Mouse (Mus musculus): Measurements from ENCODE around the gene Gad2. TPM values are rescaled to one million over a fixed set of nuclear protein-coding genes. Genes with fewer than 3 reads are reported as not detected.

Gad2 gene
- polyA plus RNA-seq, 1 experiment from 2014 or later, result 15.1 TPM

- under 1% methylated on average over 6 of the region's 6 CpGs for WGBS
- Histone ChIP-seq H3K4me3 (ENCODE audit: low read depth, low read length) (no peak overlapping the region), H3K4me1 (ENCODE audit: control insufficient read depth, insufficient read depth, low read length) (peaks cover 20% of the 10 kb centered on the region), H3K4me2 (no peak overlapping the region), H3K9ac (ENCODE audit: low read length) (no peak overlapping the region), H3K36me3 (ENCODE audit: control insufficient read depth, insufficient read depth, low read length) (no peaks in the 10 kb centered on the region), H3K27me3 (ENCODE audit: control insufficient read depth, insufficient read depth, low read length) (peaks cover 68% of the 10 kb centered on the region), H3K9me3 (ENCODE audit: control insufficient read depth, low read length) (no peaks in the 10 kb centered on the region), H3K27ac (ENCODE audit: low read depth, low read length) (no peak overlapping the region)
- ATAC-seq (ENCODE audit: low FRiP score), result no peak
- DNase-seq (ENCODE audit: low spot score, missing footprints), result peak; percentile 90
Observed at GRCm38 (mm10) chr2:22620030-22620429, 2.0 kb upstream of the Gad2 start.

GRCm38 (mm10) chr2:22620534-22620933 is 1.5 kb upstream of the Gad2 start:
- ATAC-seq (ENCODE audit: low FRiP score) (no peak), DNase-seq (ENCODE audit: low spot score, missing footprints) (peak; percentile 90)
- no peak overlapping the region for H3K9ac ChIP-seq (ENCODE audit: low read length)
- H3K4me2 ChIP-seq, result no peak overlapping the region
- H3K4me3 ChIP-seq (ENCODE audit: low read depth, low read length), result no peak overlapping the region
- H3K27me3 ChIP-seq (ENCODE audit: control insufficient read depth, insufficient read depth, low read length), result peaks cover 73% of the 10 kb centered on the region
- H3K4me1 ChIP-seq (ENCODE audit: control insufficient read depth, insufficient read depth, low read length), result peaks cover 20% of the 10 kb centered on the region
- H3K36me3 ChIP-seq (ENCODE audit: control insufficient read depth, insufficient read depth, low read length), result no peaks in the 10 kb centered on the region
- no peak overlapping the region for H3K27ac ChIP-seq (ENCODE audit: low read depth, low read length)
- WGBS, result 2% methylated on average over 7 of the region's 7 CpGs
- H3K9me3 ChIP-seq (ENCODE audit: control insufficient read depth, low read length), result no peaks in the 10 kb centered on the region

DNA sequence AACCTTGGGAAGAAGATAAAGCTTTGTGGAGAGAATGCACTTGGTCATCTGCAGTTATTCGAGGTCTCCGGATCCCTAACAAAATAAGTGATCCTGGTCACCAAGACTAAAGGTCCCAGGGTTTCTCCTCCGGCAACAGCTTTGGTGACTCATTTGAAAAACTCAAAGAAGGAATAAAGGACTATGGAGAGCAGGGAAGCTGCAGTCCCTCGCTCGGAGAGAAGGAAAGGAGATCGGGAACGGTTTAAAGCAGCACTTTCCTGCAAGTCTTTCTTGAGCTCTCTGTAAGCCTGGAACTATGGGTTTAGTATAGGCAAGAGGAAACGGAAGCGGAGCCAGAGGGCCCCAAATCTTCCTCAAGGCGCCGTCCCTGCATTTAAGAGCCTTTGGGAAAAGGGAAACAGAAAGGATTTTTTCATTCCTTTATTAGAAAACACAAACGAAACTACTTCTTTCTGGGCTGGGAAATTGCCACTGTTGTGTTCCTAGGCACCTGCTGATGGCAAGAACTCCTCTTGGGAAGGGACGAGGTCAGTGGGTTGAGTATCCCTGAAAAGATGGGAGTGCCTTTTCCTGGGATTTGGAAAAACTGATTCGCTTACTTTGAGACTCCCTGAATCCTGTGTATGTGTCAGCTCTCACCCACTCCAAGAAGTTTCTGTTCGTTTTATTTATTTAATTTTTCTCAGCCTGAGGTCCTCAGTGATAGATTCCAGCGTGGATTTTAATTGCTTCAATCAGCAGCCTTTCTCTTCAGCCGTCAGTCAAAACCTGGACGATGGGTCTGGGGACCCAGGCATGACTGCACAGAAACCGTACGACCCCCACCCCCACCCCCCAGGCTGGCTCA is 802 bp upstream of the Gad2 start:
- peak overlapping the region; percentile 66 for H3K4me2 ChIP-seq
- H3K4me3 ChIP-seq (ENCODE audit: low read depth, low read length), result peak overlapping the region; percentile 40
- H3K36me3 ChIP-seq (ENCODE audit: control insufficient read depth, insufficient read depth, low read length), result no peaks in the 10 kb centered on the region
- peak overlapping the region; percentile 59; the same call in 1 of the 2 replicates for H3K9ac ChIP-seq (ENCODE audit: low read length)
- DNase-seq (ENCODE audit: low spot score, missing footprints) (peak; percentile 94), ATAC-seq (ENCODE audit: low FRiP score) (0 out of 2 replicates have a peak, but pooled peaks have one; percentile 0)
- peaks cover 78% of the 10 kb centered on the region for H3K27me3 ChIP-seq (ENCODE audit: control insufficient read depth, insufficient read depth, low read length)
- peaks cover 20% of the 10 kb centered on the region for H3K4me1 ChIP-seq (ENCODE audit: control insufficient read depth, insufficient read depth, low read length)
- 2% methylated on average over 20 of the region's 20 CpGs for WGBS
- H3K9me3 ChIP-seq (ENCODE audit: control insufficient read depth, low read length), result no peaks in the 10 kb centered on the region
- H3K27ac ChIP-seq (ENCODE audit: low read depth, low read length), result peak overlapping the region; percentile 14; the same call in 1 of the 2 replicates

GRCm38 (mm10) chr2:22623111-22624070 is 1.4 kb downstream of the Gad2 start:
- H3K4me3 ChIP-seq (ENCODE audit: low read depth, low read length), result peak overlapping the region; percentile 40
- WGBS, result under 1% methylated on average over 60 of the region's 60 CpGs
- peaks cover 90% of the 10 kb centered on the region for H3K27me3 ChIP-seq (ENCODE audit: control insufficient read depth, insufficient read depth, low read length)
- peak overlapping the region; percentile 59 for H3K9ac ChIP-seq (ENCODE audit: low read length)
- no peaks in the 10 kb centered on the region for H3K9me3 ChIP-seq (ENCODE audit: control insufficient read depth, low read length)
- ATAC-seq (ENCODE audit: low FRiP score) (no peak), DNase-seq (ENCODE audit: low spot score, missing footprints) (peak; percentile 96)
- no peaks in the 10 kb centered on the region for H3K36me3 ChIP-seq (ENCODE audit: control insufficient read depth, insufficient read depth, low read length)
- H3K27ac ChIP-seq (ENCODE audit: low read depth, low read length), result peak overlapping the region; percentile 51
- peaks cover 20% of the 10 kb centered on the region for H3K4me1 ChIP-seq (ENCODE audit: control insufficient read depth, insufficient read depth, low read length)
- H3K4me2 ChIP-seq, result peak overlapping the region; percentile 66

- ATAC-seq (ENCODE audit: low FRiP score) (no peak), DNase-seq (ENCODE audit: low spot score, missing footprints) (peak; percentile 90)
- Histone ChIP-seq H3K9ac (ENCODE audit: low read length) (no peak overlapping the region; the same call in 1 of the 2 replicates), H3K36me3 (ENCODE audit: control insufficient read depth, insufficient read depth, low read length) (no peaks in the 10 kb centered on the region), H3K4me1 (ENCODE audit: control insufficient read depth, insufficient read depth, low read length) (peaks cover 20% of the 10 kb centered on the region), H3K27ac (ENCODE audit: low read depth, low read length) (no peak overlapping the region), H3K4me3 (ENCODE audit: low read depth, low read length) (peak overlapping the region; percentile 40), H3K27me3 (ENCODE audit: control insufficient read depth, insufficient read depth, low read length) (peaks cover 81% of the 10 kb centered on the region), H3K4me2 (peak overlapping the region; percentile 66; the same call in 1 of the 2 replicates), H3K9me3 (ENCODE audit: control insufficient read depth, low read length) (no peaks in the 10 kb centered on the region)
- WGBS, result 3% methylated on average over 27 of the region's 27 CpGs
Observed at GRCm38 (mm10) chr2:22624188-22624975, 2.4 kb downstream of the Gad2 start.

GRCm38 (mm10) chr2:22625096-22625960 is 3.3 kb downstream of the Gad2 start:
- Histone ChIP-seq H3K4me1 (ENCODE audit: control insufficient read depth, insufficient read depth, low read length) (peaks cover 17% of the 10 kb centered on the region), H3K27me3 (ENCODE audit: control insufficient read depth, insufficient read depth, low read length) (peaks cover 72% of the 10 kb centered on the region), H3K9ac (ENCODE audit: low read length) (0 out of 2 replicates have a peak overlapping the region, but pooled peaks have one; percentile 28), H3K36me3 (ENCODE audit: control insufficient read depth, insufficient read depth, low read length) (no peaks in the 10 kb centered on the region), H3K27ac (ENCODE audit: low read depth, low read length) (no peak overlapping the region; the same call in 1 of the 2 replicates), H3K4me2 (peak overlapping the region; percentile 11; the same call in 1 of the 2 replicates), H3K9me3 (ENCODE audit: control insufficient read depth, low read length) (no peaks in the 10 kb centered on the region), H3K4me3 (ENCODE audit: low read depth, low read length) (peak overlapping the region; percentile 9; the same call in 1 of the 2 replicates)
- ATAC-seq (ENCODE audit: low FRiP score) (no peak), DNase-seq (ENCODE audit: low spot score, missing footprints) (peak; percentile 90)
- 9% methylated on average over 16 of the region's 16 CpGs for WGBS

DNA sequence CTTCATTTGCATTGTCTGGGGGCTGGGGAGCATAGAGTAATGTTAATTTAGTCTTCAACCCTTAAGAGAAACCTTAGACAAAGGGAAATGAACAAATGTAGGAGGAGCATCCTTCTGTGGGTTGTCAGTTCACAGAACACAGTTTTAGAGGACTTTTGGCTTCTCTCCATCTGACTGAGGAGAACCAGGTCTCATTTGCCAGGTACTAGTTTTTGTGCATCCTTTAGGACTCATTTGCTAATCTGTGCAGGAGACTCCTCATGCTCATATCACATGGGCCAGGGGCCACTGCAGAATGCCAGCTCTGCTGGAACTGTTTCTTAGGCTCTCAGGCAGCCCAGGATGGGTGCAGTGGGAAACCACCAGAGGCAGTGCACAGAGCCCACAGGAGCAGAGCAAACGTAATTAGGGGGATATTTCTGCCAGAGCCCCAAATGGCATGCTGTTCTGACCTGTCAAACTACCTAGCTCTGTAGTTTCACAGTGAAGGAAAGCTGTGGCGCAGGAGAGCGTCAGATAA is 5.2 kb downstream of the Gad2 start:
- H3K9ac ChIP-seq (ENCODE audit: low read length), result no peak overlapping the region
- H3K4me1 ChIP-seq (ENCODE audit: control insufficient read depth, insufficient read depth, low read length), result peaks cover 12% of the 10 kb centered on the region
- WGBS, result 28% methylated on average over 3 of the region's 3 CpGs
- ATAC-seq (ENCODE audit: low FRiP score), result no peak
- H3K36me3 ChIP-seq (ENCODE audit: control insufficient read depth, insufficient read depth, low read length), result no peaks in the 10 kb centered on the region
- no peak for DNase-seq (ENCODE audit: low spot score, missing footprints)
- H3K4me3 ChIP-seq (ENCODE audit: low read depth, low read length), result no peak overlapping the region
- peak overlapping the region; percentile 6 for H3K4me2 ChIP-seq
- peaks cover 55% of the 10 kb centered on the region for H3K27me3 ChIP-seq (ENCODE audit: control insufficient read depth, insufficient read depth, low read length)
- H3K27ac ChIP-seq (ENCODE audit: low read depth, low read length), result peak overlapping the region; percentile 30; the same call in 1 of the 2 replicates
- no peaks in the 10 kb centered on the region for H3K9me3 ChIP-seq (ENCODE audit: control insufficient read depth, low read length)

Data from midbrain, embryonic 11.5 days (tissue).